Mouse (Mus musculus) heart, postnatal 0 days (tissue): ENCODE data around the gene Lrrtm3.

Experiments used
- CTCF ChIP-seq: IDR thresholded peaks from 2 replicates; pipeline ENCODE4 v1.5.1; 2016; ENCODE audit warnings: antibody characterized with exemption, control low read depth, low read depth
- EP300 ChIP-seq: IDR thresholded peaks from 2 replicates; pipeline ENCODE4 v1.6.1; 2016; ENCODE audit warnings: antibody characterized with exemption, low read depth

- no peak for TF ChIP-seq CTCF
- no peak for TF ChIP-seq EP300
Measured at GRCm38 (mm10) chr10:63908878-63909277, 181.2 kb downstream of the Lrrtm3 start.
